Mouse (Mus musculus) liver (tissue): ENCODE results near the gene Samd5.

ENCODE experiments used
- DNase-seq: peaks from one replicate; pipeline ENCODE4 v3.0.0-alpha.2; 2020; ENCODE audit warnings: mixed read lengths

Gene Samd5

GRCm38 (mm10) chr10:9650050-9650825, 24.8 kb downstream of the Samd5 start:
- no peak for DNase-seq

- DNase-seq, result no peak
These were observed 26.5 kb downstream of the Samd5 start for GRCm38 (mm10) chr10:9648464-9648863.

GRCm38 (mm10) chr10:9647741-9648140, 27.3 kb downstream of the Samd5 start:
- DNase-seq, result no peak

GRCm38 (mm10) chr10:9646391-9646790, 28.6 kb downstream of the Samd5 start:
- DNase-seq, result no peak

GRCm38 (mm10) chr10:9643531-9643930, 31.5 kb downstream of the Samd5 start:
- DNase-seq, result no peak

- DNase-seq, result no peak
These were observed 32.9 kb downstream of the Samd5 start for GRCm38 (mm10) chr10:9642077-9642476.

GRCm38 (mm10) chr10:9640678-9641077, 34.3 kb downstream of the Samd5 start:
- DNase-seq, result no peak

GRCm38 (mm10) chr10:9640056-9640455, 35.0 kb downstream of the Samd5 start:
- no peak for DNase-seq

- no peak for DNase-seq
These were observed 49.7 kb downstream of the Samd5 start for GRCm38 (mm10) chr10:9625356-9625755.

- no peak for DNase-seq
These were observed 52.9 kb downstream of the Samd5 start for GRCm38 (mm10) chr10:9621926-9622688.

GRCm38 (mm10) chr10:9621055-9621454, 54.0 kb downstream of the Samd5 start:
- DNase-seq, result no peak

GRCm38 (mm10) chr10:9615009-9615408, 60.0 kb downstream of the Samd5 start:
- no peak for DNase-seq

GRCm38 (mm10) chr10:9608854-9609253, 66.2 kb downstream of the Samd5 start:
- DNase-seq, result no peak

GRCm38 (mm10) chr10:9607155-9607554, 67.9 kb downstream of the Samd5 start:
- DNase-seq, result no peak

GRCm38 (mm10) chr10:9605635-9606034, 69.4 kb downstream of the Samd5 start:
- DNase-seq, result no peak

GRCm38 (mm10) chr10:9603290-9603689, 71.7 kb downstream of the Samd5 start:
- no peak for DNase-seq

GRCm38 (mm10) chr10:9602845-9603244, 72.2 kb downstream of the Samd5 start:
- no peak for DNase-seq

GRCm38 (mm10) chr10:9602389-9602788, 72.6 kb downstream of the Samd5 start:
- DNase-seq, result no peak

GRCm38 (mm10) chr10:9596228-9596627, 78.8 kb downstream of the Samd5 start:
- no peak for DNase-seq

GRCm38 (mm10) chr10:9594666-9595065, 80.3 kb downstream of the Samd5 start:
- DNase-seq, result no peak

GRCm38 (mm10) chr10:9590606-9591005, 84.4 kb downstream of the Samd5 start:
- no peak for DNase-seq

GRCm38 (mm10) chr10:9586328-9586727, 88.7 kb downstream of the Samd5 start:
- no peak for DNase-seq

- no peak for DNase-seq
These were observed 95.6 kb downstream of the Samd5 start for GRCm38 (mm10) chr10:9579374-9579773.

- DNase-seq, result peak; percentile 58
These were observed 99.4 kb downstream of the Samd5 start for GRCm38 (mm10) chr10:9575605-9576004.
